Mouse (Mus musculus) frontal cortex, postnatal 14 days (tissue): ENCODE measurements around the gene Pik3cb.
A peak's percentile ranks its signal among the peaks of the same experiment; 100 is the strongest.

Experiments
- DNase-seq, 2 experiments: peaks; one replicate each; pipeline ENCODE4 v3.0.0; 2022; ENCODE audit warnings: low spot score in 2 of 2

The Pik3cb gene

DNA sequence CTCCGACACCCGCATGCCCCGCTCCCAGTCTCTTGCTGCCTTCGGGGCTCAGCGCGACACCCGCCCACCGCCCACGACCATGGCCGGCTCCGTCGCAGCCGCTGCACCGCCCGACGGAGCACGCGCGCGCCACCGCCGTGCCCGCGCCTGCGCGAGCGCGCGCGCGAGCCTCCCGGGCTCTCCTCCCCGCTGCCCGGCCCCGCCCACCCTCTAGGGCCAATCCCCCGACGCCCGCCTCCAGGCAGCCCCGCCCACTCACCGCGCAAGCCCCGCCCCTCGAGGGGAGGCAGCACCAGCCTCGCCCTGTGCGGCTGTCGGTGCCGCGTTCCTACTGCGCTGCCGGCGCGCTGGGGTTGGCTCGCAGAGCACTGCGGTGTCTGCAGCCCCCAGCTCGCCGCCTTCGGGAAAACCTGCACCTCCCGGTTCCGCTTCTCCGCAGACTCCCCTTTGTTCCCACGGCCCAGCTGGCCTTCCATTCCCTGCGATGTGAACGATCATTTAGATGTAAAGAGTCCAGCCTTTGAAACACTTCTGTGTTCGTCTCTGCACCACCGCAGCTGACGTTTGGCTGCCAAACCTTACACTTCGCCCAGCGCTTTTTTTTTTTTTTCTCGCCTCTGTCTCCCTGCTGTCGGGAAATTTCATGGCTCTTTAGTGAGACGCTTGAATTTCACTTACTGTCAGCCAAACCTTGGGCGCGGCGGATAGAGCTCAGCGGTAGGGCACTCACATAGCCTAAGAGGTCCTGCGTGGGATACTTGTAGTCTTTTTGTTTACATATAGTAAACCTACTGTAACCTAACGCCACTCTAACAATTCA is at the start of gene Pik3cb:
TSS of gene Pik3cb (minus strand) at position 559 of the 820 bp plus-strand sequence.
- DNase-seq: peak; percentile 90 to 96

DNA sequence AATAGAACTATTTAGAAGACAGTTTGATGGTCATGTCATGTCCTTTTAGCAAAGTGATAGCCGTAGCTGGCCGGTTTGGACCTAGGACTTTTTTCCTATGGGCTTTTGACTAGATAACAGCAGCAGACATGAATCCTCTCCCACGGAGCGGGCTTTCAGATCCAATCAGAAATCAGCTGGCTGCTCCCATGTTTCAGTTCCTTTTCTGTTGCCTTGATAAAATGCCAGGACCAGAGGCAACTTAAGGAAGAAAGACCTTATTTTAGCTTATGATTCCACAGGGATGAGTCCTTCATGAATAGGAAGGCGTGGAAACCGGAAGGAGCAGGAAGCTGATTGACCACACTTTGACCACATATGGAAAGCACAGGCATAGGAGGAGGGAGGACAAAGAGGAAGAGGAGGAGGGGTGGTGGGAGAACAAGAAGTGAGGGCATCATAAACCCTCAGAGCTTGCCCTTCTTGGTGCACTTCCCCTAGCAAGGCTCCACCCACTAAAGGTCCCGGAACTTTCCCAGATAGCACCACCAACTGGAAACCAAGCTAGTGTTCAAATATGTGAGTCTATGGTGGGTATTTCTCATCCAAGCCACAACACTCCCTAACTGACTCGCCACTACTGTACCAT is 42.7 kb upstream of the Pik3cb start:
- no peak for DNase-seq

DNA sequence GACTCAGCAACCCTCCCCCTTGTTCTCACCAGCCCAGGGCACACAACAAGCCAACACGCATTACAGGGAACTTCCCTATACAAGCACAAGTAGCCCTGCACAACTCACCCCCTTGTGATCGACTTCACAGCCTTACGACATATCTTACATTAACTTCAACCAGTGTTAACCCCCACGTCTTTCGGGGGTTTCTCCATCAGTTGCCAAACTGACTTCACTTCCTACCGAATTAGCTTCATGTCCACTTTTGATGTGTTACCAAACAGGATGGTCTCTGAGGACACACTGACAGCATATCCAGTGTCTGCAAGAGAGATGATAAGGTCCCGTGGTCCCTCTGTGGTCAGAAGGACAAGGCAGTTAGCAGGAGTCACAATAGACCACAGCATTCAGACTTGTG is 41.7 kb upstream of the Pik3cb start:
- DNase-seq: no peak

DNA sequence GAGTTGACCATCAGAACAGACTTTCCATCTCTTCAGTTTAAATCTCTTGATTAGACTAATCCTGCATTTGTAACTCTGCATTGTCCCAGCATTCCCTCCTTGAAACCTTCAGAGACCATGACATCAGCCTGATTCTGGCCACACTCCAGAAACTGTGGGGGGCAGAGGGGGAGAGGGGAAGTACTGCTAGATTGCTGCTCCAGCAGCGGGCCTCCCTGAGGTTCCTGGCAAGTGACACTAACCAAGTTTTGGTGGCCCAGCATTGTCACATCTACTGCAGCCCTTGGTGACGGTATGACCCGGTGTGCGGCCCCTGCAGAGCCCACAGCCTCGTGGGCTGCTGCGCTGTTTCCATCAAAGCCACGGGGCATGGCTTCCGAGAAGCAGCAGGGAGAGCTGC is 39.9 kb upstream of the Pik3cb start:
- DNase-seq: no peak

DNA sequence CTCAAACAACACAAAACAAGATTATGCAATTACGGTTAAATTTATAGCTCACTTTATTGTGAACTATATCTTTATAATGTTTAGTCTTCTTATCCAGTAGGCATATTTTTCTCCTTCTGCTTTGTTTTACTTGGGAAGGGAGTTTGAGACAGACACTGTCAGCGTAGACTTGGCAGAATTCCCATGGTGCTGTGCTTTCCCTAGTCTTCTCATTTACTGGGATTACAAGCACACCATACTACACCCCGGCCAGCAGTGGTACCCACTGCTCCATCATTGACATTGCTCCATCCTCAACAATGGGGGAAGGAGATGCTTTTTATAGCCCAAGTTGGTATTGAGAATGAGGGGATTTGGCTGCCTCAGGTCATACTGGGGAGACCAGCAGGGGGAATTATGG is 38.3 kb upstream of the Pik3cb start:
- no peak for DNase-seq

DNA sequence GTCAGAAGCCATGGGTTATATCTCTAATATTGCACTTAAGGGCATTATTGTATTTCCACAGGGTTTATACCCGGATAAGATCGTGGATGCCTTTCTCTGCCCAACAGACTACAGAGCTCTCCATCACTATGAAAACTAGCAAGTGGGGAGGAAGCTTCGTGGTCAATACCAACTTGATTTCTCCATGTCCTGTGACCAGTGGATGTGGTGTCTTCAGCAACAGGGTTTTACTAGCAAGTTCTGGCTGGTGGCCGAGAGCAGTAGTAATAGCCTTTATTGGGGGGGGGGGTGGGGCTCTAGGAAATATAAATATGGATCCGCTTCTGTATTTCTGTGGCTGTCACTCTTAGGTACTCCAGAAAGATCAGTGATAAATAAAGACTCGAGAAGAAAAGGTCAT is 35.4 kb upstream of the Pik3cb start:
- no peak for DNase-seq

DNA sequence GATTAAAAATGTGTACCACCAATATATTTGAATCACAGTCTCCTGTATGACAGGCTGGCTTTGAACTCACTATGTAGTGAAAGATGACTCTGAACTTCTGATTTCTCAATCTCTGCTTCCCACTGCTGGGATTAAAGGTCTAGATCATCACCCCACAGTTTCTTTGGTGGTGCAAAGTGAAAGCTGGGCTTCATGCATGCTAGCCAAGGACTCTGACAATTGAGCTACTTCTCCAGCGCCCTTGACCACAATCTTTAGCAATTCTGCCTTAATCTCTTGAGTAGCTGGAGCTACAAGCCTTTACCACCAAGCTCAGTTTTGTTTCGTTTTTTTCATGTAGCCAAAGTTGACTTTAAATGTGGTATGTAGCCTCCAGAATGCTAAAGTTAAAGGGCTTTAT is 32.4 kb upstream of the Pik3cb start:
- DNase-seq: no peak

DNA sequence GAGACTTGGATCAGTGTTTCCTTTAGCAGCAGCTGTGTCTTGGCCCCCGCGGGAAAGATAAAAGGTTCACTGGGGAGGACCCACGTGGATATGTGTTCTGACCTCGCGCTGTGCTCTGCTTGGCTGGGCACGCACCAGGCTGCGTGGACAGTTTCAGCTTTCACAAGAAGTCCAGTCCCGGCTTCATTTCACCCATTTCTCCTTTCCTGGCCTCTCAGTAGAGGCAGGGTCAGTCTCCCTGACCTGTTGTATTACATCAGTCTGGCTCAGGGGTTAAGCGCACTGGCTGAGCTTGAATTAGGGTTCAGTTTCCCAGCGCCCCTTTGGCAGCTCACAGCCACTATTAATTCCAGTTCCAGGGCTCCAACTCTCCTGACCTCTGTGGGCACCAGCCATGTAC is 30.8 kb upstream of the Pik3cb start:
- no peak for DNase-seq

DNA sequence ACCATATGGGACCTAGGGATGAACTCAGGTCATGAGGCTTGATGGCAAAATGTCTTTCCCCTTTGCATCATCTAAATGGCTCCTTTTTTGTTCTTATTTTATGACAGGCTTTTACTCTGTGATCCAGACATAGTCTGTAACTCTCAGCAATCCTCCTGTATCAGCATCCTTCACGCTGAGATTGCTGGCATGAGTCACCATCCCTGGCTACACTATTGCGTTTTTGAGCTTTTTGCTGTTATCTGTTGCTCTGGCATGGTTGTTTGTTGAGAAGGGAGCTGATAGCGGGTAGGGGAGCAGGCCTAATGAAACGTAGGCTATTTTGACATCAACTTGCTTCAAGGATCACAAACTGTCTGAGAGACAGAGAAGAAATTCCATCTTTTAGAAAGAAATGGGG is 28.6 kb upstream of the Pik3cb start:
- no peak for DNase-seq

DNA sequence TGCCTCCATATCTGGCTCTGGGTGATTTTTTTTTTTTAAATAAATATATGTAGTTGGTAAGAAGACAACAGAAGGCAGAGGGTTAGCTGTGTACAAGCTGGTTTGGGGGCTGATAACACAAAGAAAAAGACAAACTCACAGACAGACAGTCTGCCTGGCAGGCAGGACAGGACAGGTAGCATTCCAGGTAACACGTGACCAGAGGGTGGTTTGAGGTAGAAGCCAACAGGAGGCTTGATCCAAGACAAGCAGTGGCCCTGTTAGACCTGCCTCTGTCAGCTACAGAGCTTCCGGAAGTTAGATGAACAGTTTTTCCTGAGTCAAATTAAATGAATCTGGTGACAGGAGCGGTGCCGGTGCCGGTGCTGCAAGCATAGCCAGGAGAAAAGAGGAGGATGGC is 26.5 kb upstream of the Pik3cb start:
- no peak for DNase-seq

DNA sequence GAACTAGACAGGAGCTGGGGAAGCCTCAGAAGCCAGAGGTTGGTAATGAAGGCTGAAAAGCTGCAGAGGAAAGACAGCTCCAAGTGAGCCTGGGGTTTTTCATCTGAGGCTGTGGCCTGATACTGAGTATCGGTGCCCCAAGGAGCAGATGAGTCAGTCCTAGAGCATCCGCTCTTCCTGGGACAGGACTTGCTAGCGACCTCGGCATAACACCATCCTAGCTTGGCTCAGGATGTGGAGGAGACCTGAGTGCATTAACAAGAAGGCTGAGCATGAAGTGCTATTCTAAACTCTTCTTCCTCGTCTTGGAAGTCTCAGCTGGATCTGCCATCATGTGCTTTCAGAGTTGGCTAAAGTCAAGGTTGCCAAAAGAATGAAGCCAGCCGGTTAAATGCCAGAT is 25.5 kb upstream of the Pik3cb start:
- no peak for DNase-seq

DNA sequence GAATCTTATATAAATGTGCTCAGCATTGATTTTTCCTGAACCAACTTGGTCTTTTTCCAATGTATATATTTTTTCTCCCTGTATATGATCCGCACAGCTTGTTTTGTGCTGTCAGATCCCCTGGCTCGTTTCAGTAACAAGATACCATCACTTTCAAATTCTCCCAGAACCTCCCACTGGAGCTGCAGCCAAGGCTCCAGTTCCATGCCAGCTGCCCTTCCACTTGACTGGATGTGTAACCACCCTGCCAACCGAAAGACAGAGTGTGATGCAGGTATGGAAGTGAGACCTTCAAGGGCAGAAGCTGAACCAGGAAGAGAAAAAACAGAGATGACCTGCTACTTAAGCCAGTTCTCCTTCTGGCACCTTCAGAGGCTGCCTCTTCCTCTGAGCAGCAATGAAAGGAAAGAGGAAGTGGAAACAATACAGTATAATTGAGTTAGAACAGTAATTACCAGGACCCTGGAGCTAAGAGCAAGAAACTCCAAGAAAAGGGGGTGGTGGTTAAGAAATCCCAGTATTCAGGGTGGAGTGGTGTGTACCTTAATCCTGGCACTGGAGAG is 24.3 kb upstream of the Pik3cb start:
- no peak for DNase-seq

DNA sequence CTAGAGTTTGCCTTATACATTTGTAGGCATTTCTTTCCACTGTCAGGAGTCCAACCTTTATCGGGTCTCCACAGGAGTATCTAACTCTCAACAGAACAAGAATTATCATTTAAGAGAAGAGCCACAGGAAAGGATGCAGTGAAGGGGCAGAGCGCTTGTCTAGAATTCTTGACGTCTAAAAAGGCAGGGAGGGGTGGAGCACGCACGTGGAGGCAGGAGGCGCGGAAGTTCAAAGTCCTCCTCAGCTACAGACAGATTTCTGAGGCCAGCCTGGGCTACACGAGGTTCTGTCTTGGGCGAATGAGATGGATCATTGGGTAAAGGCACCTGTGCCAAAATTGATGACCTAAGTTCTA is 23.7 kb upstream of the Pik3cb start:
- DNase-seq: no peak

DNA sequence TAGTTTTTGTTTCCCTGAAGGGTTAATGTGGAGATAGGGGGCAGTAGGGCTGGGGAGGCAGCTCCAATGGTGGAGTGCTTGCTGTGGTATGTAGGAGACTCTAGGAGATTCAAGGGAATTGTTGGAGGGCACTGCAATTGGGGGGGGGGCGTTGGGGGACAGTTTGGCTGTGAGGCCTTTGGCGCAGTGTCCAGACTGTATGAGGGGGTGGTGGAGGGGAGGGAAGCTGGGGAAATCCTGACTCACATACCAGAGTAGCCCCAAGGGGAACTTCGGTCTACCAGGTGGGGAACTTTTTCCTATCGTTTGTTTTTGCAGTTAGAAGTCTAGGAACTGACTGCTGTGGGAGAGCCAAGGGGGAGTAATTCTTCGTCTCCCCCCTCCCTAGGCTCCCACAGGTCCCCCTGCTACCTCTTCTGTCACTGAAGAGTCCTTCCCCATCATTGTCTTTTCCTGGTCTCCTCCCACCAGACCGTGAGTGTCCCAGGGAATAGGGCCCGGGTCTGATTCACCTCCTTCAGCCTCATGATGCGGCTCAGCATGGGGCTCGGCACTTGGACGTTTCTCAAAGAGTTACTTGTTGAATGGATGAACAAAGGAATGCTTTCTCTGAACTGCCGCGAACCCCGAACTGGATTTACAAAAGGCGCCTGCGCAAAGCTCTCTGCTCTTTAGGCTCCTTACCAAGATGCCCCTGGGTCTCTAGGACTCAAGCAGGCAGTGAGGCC is 23.2 kb upstream of the Pik3cb start:
- peak in 1 of 2 experiments; percentile 27 for DNase-seq

DNA sequence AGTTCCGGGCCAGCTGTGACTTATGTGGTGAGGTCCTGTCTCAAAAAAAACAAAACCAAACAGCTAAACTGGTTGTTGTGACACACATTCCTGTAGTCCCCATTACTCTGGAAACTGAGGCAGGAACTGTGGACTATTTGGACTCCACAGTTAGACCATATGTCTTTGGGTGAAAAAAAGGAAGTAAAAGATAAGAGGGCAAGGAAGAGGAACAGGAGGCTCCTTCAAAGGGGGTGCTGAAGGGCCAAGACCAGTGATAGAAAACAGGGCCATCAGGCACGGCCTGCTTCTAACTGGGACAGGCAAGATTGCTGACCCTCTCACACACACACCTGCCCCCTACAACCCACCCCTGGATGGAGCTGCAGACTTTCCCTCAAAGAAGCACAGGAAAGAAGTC is 22.4 kb upstream of the Pik3cb start:
- no peak for DNase-seq

DNA sequence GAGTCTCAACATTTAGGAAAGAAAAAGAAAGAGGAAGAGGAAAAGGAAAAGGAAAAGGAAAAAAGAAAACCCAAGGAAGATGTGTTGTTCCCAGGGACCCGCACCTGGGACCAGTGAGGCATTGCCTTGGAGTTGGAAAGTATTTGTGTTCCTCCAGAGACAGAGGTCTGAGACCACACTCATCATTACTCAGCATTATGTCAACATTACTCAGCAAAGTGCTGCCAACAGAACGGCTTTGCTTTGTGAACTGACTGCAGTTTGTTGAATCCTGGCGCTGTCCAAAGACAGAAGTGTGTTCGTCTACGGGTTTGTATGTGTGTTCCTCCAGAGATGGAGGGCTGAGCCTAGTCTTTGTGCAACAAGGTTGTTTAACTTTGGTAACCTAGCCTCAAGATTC is 20.4 kb upstream of the Pik3cb start:
- DNase-seq: no peak

DNA sequence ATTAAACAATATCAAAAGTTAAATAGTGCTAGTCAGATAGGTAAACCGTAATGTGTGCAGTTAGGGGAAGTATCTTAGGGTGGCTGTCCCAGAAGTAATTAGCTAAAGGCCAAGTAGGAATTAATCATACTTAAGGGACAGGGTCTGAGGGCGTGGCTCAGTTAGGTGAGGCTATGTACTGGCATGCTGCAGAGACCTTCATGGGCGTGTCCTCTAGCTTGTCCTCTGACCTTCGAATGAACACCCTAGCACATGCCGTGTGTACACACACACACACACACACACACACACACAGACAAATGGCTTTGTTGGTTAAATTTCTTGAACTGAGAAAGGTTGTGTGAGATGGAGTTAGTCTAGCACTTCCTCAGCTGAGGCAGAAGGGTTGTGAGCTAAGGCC is 19.5 kb upstream of the Pik3cb start:
- no peak for DNase-seq

DNA sequence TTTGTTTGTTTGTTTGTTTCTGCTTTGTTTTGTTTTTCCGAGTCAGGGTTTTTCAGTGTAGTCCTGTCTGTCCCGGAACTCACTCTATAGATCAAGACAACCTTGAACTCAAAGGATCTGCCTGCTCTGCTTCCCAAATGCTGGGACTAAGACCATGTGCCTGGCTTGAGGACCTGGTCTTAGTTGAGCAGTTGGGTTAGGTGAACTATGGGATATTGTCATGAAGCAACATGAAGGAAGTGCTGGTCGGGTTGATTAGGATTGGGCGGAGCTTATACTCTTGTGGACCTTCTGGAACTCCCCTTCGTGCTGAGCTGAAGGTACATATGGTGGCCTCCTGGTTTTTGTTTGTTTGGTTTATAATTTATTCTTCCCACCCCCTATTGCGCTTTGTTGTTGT is 18.3 kb upstream of the Pik3cb start:
- no peak for DNase-seq

DNA sequence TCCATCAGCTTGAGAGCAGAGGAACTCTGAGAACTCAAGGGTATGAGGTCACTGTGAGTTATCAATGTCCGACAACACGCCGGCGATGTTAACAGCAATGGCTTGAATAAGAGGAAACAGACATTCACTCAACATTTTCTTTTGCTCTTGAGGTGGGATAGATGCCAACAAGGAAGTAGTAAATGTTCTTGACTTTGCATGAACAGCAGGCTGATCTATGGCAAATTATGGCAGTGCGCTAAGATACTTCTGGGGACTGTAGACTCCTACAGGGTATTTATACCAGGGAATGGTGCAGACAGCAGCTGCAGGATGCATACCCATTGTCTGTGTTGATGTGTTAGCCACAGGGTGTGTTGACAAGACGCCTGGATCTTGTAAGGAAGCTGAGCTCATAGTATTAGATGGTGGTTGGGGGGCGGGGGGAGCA is 17.8 kb upstream of the Pik3cb start:
- no peak for DNase-seq

DNA sequence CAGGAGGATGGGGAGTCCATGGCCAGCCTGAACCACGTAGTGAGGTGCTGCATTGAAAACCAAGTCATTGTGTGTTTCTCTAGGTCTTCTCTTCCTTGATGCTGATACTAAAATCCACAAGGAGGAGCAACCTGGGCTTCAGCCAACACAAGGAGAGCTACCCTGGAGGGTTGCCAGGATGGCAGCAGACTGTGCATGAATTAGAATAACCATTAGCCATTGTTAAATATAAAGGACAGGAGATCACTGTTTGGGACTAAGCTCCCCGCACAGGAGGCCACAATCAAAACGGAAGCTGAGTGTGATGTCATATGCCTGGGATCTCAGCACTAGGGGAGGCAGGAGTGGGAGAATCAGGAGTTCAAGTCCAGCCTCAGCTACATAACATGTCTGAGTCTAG is 13.2 kb upstream of the Pik3cb start:
- no peak for DNase-seq

DNA sequence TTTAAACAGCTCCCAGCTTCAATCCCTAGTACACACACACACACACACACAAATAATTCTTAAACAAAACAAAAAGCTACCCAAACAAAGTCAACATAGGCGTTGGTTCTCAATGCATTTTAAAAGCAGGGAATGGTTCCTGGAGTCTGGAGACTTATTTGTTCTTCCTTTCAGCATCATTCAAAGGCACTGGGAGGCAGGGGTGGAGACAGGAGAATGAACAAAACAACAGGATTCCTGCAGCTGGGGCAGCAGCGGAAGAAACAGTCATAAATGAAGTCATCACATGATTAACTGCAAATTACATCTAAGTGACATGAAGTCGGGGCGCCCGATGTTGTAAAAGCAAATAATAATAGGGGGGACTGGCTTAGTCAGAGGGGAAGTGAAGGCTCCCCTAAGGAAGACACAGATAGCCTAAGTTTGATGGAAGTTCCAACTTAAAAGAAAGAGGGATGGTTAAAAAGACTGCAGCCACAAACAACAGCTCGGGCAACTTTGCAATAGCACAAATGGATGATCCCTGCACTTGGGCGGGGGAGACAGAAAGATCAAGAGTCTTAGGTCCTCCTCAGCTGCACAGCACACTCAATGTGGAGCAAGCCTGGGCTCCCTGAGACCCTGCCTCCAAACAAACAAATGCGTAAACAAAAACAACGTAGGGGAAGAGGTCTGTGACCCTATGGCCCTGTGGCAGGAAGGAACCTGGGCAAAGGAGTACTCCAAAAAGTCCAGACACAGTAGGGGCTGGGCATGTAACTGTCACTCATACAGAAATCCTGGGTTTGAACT is 12.5 kb upstream of the Pik3cb start:
- DNase-seq: no peak
